Mouse (Mus musculus) hematopoietic stem cell, adult 5-6 weeks (primary cell): Measurements from ENCODE around the gene Cd5. TPM values are rescaled to one million over a fixed set of nuclear protein-coding genes. Genes with fewer than 3 reads are reported as not detected.

Experiments used
- ATAC-seq, 2 experiments: fragments of 125-278 bp in 1 of 2; replicated peaks in 1 of 2; 2 replicates each; pipeline ENCODE4 v1.8.0; 2016 to 2017; ENCODE audit warnings: inconsistent platforms in 2 of 2, mild to moderate bottlenecking in 2 of 2, moderate number of reproducible peaks in 2 of 2, low read depth in 1 of 2, moderate TSS enrichment in 1 of 2; ENCODE audit not compliant: low FRiP score in 2 of 2, poor library complexity in 2 of 2, severe bottlenecking in 2 of 2, insufficient read depth in 1 of 2, low TSS enrichment in 1 of 2
- total RNA-seq: library from RNA; stranded (forward); fragments of 172-1452, 232-1000 nt; gene quantifications from 2 replicates; pipeline ENCODE4 v1.2.3, GENCODE M21; 2017

Cd5 gene
- 1.1 and 4.5 TPM in 2 replicates for total RNA-seq

- ATAC-seq, result peak; percentile 70 to 72
Observed at GRCm38 (mm10) chr19:10738811-10739210, at the start of gene Cd5. Gene Cd5 (minus strand): TSS chr19:10739002.

- no peak for ATAC-seq
Observed at GRCm38 (mm10) chr19:10788242-10788641, 49.4 kb upstream of the Cd5 start.

- no peak for ATAC-seq
Observed at GRCm38 (mm10) chr19:10787406-10787805, 48.6 kb upstream of the Cd5 start.

GRCm38 (mm10) chr19:10786753-10787152 lies 48.0 kb upstream of the Cd5 start:
- ATAC-seq, result no peak

GRCm38 (mm10) chr19:10784796-10785459 lies 46.1 kb upstream of the Cd5 start:
- no peak for ATAC-seq

- ATAC-seq, result no peak
Observed at GRCm38 (mm10) chr19:10784061-10784460, 45.3 kb upstream of the Cd5 start.

- no peak for ATAC-seq
Observed at GRCm38 (mm10) chr19:10783168-10783567, 44.4 kb upstream of the Cd5 start.

- ATAC-seq, result no peak
Observed at GRCm38 (mm10) chr19:10781641-10782040, 42.8 kb upstream of the Cd5 start.

- no peak for ATAC-seq
Observed at GRCm38 (mm10) chr19:10776906-10777305, 38.1 kb upstream of the Cd5 start.

- no peak for ATAC-seq
Observed at GRCm38 (mm10) chr19:10774141-10774540, 35.3 kb upstream of the Cd5 start.

GRCm38 (mm10) chr19:10773384-10773783 lies 34.6 kb upstream of the Cd5 start:
- ATAC-seq, result no peak

GRCm38 (mm10) chr19:10772866-10773265 lies 34.1 kb upstream of the Cd5 start:
- no peak for ATAC-seq

- ATAC-seq, result no peak
Observed at GRCm38 (mm10) chr19:10771995-10772394, 33.2 kb upstream of the Cd5 start.

- no peak for ATAC-seq
Observed at GRCm38 (mm10) chr19:10769429-10770195, 30.8 kb upstream of the Cd5 start.

- ATAC-seq, result no peak
Observed at GRCm38 (mm10) chr19:10768694-10769428, 30.1 kb upstream of the Cd5 start.

- ATAC-seq, result no peak
Observed at GRCm38 (mm10) chr19:10767631-10768030, 28.8 kb upstream of the Cd5 start.

- no peak for ATAC-seq
Observed at GRCm38 (mm10) chr19:10763381-10764031, 24.7 kb upstream of the Cd5 start.

GRCm38 (mm10) chr19:10762468-10762867 lies 23.7 kb upstream of the Cd5 start:
- no peak for ATAC-seq
